Mouse (Mus musculus): Measurements from ENCODE around the gene Adamts2. TPM values are rescaled to one million over a fixed set of nuclear protein-coding genes. Genes with fewer than 3 reads are reported as not detected.

Gene Adamts2
- polyA plus RNA-seq, 1 experiment from 2014 or later, result 0.41 TPM

DNA sequence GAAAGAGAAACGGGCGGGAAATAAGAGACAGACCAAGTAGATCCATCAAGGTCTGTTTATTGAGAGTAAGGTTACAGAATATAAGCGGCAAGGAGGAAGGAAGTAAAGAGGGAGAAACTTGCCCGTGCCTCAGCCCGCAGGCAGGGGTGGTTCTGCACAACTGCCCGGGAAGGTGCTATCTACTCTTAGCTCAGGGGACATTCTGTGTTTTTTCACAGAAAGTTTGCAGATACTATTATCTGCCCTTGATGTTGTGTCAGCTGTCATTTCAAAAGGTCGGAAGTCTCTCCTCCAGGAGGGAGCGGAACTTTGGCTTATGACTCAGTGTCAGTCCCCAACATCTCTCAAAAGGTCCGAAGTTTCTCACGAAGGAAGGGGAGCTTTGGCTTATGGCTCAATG is 247.4 kb downstream of the Adamts2 start:
- Histone ChIP-seq H3K27ac (replicated peaks) (no peak overlapping the region), H3K36me3 (no peaks in the 10 kb centered on the region), H3K4me1 (peaks cover 44% of the 10 kb centered on the region), H3K9me3 (replicated peaks) (no peaks in the 10 kb centered on the region), H3K27me3 (ENCODE audit: low read depth, poor library complexity, severe bottlenecking) (peaks cover 69% of the 10 kb centered on the region), H3K4me3 (no peak overlapping the region)
- DNase-seq (ENCODE audit: low spot score), result no peak
- WGBS, result 10% methylated on average over 10 of the region's 10 CpGs

DNA sequence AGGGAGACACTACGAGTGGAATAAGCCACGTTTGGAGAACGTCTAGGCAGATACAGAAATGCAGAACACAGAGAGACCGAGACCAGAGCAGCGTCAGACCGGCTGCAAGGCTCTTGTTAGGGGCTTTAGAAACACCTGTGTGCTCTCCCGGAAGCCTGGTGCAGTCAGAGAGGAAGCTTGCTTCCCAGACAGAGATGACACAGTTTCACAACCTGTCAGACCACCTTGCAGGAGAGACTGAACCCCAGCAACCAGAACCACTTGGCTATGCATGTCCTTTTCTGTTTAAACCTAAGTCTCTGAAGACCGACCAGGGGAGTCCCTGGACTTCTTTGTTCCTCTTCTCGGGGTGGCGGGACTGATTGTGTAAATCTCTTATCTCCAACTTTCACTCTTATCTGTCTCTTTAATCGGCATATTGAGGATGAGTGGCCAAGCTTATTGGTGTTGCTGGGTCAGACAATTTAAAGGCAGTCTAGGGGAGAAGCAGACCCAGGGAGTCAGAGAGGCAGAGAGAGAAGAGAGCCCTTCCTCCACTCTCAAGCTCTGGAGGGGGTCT is 248.4 kb downstream of the Adamts2 start, which contains the start of gene Grm6:
Gene Grm6 (plus strand): TSS at position 509 of the 559 bp plus-strand sequence.
- WGBS, result 4% methylated on average over 11 of the region's 11 CpGs

DNA sequence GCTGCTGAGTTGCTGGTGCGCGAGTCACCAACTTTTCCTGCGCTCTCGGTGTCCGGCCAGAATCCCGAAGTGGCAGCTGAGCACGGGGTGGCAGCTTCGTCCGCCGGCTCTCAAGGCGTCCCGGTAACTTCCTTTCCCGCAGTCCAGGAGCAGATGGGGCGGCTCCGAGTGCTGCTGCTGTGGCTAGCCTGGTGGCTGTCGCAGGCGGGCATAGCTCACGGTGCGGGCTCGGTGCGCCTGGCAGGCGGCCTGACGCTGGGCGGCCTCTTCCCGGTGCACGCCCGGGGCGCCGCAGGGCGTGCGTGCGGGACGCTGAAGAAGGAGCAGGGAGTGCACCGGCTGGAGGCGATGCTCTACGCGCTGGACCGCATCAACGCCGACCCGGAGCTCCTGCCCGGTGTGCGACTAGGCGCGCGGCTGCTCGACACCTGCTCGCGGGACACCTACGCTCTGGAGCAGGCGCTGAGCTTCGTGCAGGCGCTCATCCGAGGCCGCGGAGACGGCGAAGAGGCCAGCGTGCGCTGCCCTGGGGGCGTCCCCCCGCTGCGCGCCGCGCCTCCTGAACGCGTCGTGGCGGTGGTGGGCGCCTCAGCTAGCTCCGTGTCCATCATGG is 249.2 kb downstream of the Adamts2 start:
- Histone ChIP-seq H3K4me3 (peak overlapping the region; percentile 60), H3K4me1 (peaks cover 44% of the 10 kb centered on the region), H3K27me3 (ENCODE audit: low read depth, poor library complexity, severe bottlenecking) (peaks cover 69% of the 10 kb centered on the region), H3K9me3 (replicated peaks) (no peaks in the 10 kb centered on the region), H3K36me3 (no peaks in the 10 kb centered on the region), H3K27ac (replicated peaks) (peak overlapping the region; percentile 59)
- WGBS, result under 1% methylated on average over 72 of the region's 72 CpGs
- peak; percentile 43 for DNase-seq (ENCODE audit: low spot score)

More for the DNA sequence above, 248.4 kb downstream of the Adamts2 start, which contains the start of gene Grm6:
- Histone ChIP-seq H3K4me1 (peaks cover 44% of the 10 kb centered on the region), H3K27ac (replicated peaks) (peak within 1 kb of the TSS; percentile 59), H3K4me3 (peak within 1 kb of the TSS; percentile 60), H3K9me3 (replicated peaks) (no peaks in the 10 kb centered on the region), H3K27me3 (ENCODE audit: low read depth, poor library complexity, severe bottlenecking) (peaks cover 69% of the 10 kb centered on the region), H3K36me3 (no peaks in the 10 kb centered on the region)
- no peak for DNase-seq (ENCODE audit: low spot score)

Other genes with a start within 250 kb of the Adamts2 start
- gene Cby3, start 247.6 kb upstream of the Adamts2 start, polyA plus RNA-seq (2016; fragmentation: Nextera tagmentation; extraction: Ambion mirVana), result 0.20 and 0.35 TPM in 2 replicates
- gene Hnrnph1, start 225.1 kb upstream of the Adamts2 start, polyA plus RNA-seq (2016; fragmentation: Nextera tagmentation; extraction: Ambion mirVana), result 612 and 627 TPM in 2 replicates
- gene Rufy1, start 171.0 kb upstream of the Adamts2 start, polyA plus RNA-seq (2016; fragmentation: Nextera tagmentation; extraction: Ambion mirVana), result 21.1 and 22.3 TPM in 2 replicates
- gene Zfp354c, start 225.6 kb downstream of the Adamts2 start, polyA plus RNA-seq (2016; fragmentation: Nextera tagmentation; extraction: Ambion mirVana), result 29.4 and 37.8 TPM in 2 replicates
- gene Zfp879, start 239.5 kb downstream of the Adamts2 start, polyA plus RNA-seq (2016; fragmentation: Nextera tagmentation; extraction: Ambion mirVana), result 0.85 and 0.91 TPM in 2 replicates
- gene Grm6, start 248.6 kb downstream of the Adamts2 start, polyA plus RNA-seq (2016; fragmentation: Nextera tagmentation; extraction: Ambion mirVana), result not detected in 2 replicates

All from midbrain, embryonic 10.5 days (tissue).